Mouse (Mus musculus) gonadal fat pad, adult 2 months (tissue): Measurements from ENCODE around the gene Rpl18a. TPM values are rescaled to one million over a fixed set of nuclear protein-coding genes. Genes with fewer than 3 reads are reported as not detected.
A peak's percentile ranks its signal among the peaks of the same experiment; 100 is the strongest.

ENCODE experiments used
- DNase-seq: peaks from one replicate; pipeline ENCODE4 v3.0.0-alpha.2; 2012; ENCODE audit warnings: low read depth
- polyA plus RNA-seq: library from polyadenylated mRNA; depleted of rRNA; stranded (reverse); fragments of >200 nt; gene quantifications from 2 replicates; pipeline ENCODE4 v1.2.3, GENCODE M21; 2012; rRNA removed

Rpl18a gene
- 3,173 and 3,579 TPM in 2 replicates for polyA plus RNA-seq

GRCm38 (mm10) chr8:70897021-70897680 is at the start of gene Rpl18a:
TSS of gene Rpl18a (minus strand) at chr8:70897412.
- peak; percentile 93 for DNase-seq

- DNase-seq, result no peak
Measured at GRCm38 (mm10) chr8:70943187-70943586, 46.0 kb upstream of the Rpl18a start.

DNA sequence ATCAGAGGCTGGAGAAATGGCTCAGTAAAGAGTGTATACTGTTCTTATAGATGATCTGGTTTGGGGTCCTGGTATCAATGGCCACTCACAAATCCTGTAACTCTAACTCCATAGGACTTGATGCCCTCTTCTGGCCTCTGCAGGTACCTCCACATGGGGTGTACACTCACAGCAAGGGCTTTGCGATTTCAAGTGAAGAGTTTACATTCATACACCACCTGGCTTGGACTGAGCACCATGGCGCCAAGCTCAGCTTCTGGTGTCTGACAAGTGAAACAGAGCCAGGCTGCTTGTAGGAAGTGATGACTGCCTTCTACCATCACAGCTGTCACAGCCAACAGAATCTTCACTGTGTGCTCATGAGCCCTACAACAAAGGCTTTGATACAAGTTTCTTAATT is 44.3 kb upstream of the Rpl18a start:
- no peak for DNase-seq

DNA sequence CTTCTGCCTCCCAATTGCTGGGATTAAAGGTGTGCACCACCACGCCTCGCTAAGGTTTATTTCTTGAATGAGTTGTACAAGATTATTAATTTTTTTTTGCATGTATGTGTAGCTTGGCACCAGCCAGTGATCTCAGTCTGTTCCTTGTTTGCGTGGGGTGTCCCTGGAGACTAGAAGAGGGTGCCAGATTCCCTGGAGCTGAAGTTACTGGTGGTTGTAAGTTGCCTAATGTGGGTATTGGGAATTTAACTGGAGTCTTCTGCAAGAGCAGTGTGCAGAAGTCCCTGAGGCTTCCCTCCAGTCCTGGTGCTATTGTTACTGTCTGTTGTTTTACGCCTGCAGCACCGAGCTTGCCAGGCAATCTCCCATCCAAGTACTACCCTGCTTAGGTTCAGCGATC is 40.0 kb upstream of the Rpl18a start:
- DNase-seq, result peak; percentile 46

DNA sequence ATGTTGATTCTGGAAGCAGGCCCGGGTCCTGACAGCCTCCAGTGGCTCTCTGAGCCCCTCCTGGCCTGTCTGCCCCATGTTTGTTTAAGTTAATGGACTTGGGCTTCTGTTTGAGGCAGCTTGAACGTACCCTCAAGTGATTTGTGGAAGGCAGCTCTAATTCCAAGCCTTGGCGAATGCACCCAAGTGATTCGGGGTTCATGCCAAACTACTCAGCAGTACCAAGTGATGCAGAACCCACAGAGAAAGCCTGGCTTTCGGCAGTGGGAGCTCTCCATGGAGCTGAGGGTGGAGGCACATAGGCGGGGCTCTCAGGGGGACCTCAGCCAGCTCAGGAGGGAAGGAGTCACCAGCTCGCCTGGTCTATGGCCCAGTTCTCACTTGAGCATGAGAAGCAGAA is 37.6 kb upstream of the Rpl18a start:
- no peak for DNase-seq

DNA sequence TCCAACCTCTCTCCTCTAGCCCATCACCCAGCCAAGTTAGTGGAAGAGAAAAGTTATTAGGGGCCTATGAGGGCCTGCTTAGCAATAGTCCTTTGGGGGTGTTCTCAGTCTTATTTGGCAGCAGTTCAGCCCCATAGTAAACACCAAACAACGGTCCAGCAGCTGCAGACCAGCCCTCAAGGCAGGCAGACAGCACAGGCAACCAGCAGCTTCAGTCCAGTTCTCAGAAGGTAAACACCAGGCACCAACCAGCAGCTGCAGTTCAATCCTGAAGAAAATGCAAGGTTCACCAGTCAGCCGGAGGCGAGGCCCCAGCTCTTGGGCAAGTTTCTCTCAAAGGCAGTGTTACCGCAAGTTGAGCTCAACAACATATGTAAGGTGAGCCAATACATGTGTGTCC is 35.8 kb upstream of the Rpl18a start:
- DNase-seq, result no peak

GRCm38 (mm10) chr8:70931731-70932130 is 34.5 kb upstream of the Rpl18a start:
- DNase-seq, result no peak

GRCm38 (mm10) chr8:70928778-70929322 is 31.6 kb upstream of the Rpl18a start:
- DNase-seq, result no peak

DNA sequence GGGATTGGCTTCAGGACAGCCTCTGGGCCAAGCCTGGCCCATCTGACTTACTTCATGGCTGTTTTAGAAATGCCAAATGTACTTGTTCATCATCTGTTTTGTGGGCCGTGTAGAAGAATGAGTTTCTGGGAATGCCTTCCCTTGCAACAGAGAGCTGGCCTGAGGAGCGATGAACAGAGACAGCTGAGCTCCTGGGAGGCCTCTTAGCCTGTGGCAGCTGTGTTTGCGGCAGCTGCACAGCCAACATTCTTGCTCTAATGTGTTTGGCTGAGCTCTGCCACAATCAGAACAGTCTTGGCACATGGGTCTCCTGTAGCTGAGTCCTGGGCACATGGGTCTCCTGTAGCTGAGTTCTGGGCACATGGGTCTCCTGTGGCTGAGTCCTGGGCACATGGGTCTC is 30.9 kb upstream of the Rpl18a start:
- DNase-seq, result no peak

DNA sequence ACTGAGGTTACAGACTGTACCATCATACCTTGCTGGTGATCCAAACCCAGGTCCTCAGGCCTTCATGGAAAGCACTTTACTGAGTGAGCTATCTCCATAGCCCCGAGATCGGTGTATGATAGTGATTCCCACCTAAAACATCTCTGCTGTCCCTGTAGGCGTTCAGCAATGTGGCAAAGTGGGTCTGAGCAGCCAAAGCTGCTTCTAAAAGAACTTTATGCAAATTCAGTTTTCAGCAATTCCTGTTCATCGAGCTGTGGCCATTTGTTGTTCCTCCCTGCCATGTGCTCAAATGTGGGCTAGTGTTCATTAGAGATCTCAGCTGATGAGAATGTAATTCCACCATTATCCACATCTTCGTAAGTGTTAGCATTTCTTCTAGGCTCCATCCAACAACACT is 29.2 kb upstream of the Rpl18a start:
- DNase-seq, result no peak

DNA sequence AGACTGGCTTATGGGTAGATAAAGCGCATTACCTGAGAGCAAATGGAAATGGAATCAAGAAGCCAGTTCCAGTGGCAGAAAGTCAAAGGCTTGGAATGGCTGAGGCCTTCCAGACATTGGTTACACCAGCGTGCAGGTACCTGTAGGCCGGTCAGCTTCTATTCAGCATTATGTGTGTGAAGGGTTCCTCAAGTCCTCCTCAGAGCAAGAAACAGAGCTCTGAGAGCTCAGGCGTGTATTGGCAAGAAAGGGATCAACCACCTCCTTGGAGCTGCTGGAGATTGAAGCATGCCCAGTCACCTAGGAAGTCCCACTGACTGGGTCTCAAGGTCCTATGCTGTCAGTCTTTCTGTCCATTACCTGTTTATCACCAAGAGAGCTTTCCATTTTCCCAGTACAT is 28.5 kb upstream of the Rpl18a start:
- DNase-seq, result no peak

DNA sequence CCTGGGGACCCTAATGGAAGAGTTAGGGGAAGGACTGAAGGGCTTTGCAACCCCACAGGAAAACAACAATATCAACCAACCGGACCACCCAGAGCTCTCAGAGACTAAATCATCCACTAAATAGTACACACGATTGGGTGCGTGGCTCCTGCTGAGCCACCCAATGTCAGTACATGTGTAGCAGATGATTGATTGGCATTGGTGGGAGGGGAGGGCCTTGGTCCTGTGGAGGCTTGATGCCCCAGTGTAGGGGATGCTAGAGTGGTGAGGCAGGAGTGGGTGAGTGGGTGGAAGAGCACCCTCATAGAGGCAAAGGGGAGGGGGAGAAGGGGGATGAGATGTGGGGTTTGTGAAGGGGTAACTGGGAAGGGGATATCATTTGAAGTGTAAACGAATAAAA is 26.9 kb upstream of the Rpl18a start:
- DNase-seq, result no peak

DNA sequence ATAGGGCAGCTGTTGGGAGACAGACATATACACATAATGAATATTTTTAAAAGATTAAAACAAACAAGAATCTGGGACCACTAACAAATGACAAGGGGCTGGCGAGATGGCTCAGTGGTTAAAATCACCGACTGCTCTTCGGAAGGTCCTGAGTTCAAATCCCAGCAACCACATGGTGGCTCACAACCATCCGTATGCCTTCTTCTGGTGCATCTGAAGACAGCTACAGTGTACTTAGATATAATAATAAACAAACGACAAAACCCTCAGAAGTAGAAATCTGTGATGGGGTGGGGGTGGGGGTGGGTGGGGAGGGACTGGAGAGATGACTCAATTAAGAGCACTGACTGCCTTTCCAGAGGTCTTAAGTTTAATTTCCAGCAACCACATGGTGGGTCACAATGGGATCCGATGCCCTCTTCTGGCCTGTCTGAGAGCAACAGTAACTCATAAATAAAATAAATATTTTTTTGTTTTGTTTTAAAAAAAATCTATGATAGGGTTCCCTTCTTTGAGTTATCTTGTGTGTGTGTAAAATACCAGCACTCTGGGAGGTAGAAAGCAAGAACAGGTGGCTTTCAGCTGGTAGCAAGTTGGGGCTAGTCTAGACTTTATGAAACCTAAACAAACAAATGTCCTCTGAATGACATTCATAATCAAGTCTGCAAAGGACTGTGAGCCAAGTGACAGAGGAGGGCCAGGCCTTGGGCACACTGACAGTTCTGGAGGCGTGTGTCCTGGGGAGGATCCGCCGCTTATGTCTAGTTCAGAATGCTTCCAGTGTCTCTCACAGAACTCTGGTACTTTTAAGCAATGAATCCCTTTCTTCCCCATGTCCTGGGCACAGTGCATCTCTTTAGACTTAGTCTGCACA is 23.1 kb upstream of the Rpl18a start:
- no peak for DNase-seq

DNA sequence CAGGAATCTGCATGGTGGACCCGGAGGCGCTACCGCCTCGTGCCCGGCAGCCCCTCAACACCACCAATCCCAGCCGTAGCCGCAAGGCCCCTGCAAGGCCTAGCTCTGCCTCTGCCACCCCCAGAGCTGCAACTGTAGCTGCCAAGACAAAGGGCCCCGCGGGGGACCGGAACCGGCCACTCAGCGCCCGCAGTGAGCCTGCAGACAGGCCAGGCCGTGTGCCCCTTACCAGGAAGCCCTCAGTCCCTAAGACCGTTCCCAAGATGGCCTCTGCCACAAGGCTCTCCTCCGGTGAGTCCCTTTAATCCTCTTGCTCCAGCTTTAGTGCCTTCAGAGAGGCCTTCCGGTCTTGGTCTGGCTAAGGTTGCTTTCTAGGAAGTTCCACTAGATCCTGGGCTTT is 17.5 kb upstream of the Rpl18a start:
- DNase-seq, result no peak

DNA sequence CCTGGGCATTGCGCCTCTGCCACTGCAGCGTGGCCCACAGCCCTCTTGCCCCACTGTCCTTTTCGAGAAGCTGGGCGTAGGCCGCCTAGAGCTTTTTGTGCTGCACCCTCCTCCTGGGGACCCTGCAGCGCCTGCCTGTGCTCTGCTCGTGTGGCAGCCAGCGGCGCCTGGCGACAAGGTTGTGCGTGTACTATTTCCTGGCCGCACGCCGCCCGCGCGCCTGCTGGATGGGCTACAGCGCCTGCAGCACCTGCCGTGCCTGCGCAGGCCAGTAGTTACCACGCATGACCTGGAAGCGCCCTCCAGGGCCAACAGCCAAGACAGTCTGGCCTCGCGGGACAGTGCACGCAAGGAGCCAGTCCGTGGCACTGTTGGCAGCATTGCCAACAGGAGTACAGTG is 16.3 kb upstream of the Rpl18a start:
- DNase-seq, result no peak

- no peak for DNase-seq
Measured at GRCm38 (mm10) chr8:70912955-70913354, 15.7 kb upstream of the Rpl18a start.

- no peak for DNase-seq
Measured at GRCm38 (mm10) chr8:70911596-70911995, 14.4 kb upstream of the Rpl18a start.

DNA sequence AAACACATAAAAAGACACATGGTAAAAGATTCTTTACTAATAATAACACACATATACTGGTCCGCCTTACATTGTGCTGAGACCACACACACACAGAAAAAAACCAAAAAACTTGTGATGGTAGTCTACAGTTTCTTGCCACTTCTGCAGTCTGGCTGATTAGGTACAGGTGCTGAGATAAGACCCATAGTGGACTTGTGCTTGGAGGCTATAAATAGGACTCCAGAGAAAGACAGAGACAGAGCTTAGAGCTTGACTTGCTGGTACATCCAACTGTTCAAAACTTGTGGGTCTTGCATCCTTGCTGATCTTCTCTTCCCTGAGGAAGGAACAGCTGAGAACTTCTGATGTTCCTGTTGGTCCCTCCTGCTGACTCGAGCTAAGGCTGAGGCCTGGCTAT is 10.3 kb upstream of the Rpl18a start:
- no peak for DNase-seq

DNA sequence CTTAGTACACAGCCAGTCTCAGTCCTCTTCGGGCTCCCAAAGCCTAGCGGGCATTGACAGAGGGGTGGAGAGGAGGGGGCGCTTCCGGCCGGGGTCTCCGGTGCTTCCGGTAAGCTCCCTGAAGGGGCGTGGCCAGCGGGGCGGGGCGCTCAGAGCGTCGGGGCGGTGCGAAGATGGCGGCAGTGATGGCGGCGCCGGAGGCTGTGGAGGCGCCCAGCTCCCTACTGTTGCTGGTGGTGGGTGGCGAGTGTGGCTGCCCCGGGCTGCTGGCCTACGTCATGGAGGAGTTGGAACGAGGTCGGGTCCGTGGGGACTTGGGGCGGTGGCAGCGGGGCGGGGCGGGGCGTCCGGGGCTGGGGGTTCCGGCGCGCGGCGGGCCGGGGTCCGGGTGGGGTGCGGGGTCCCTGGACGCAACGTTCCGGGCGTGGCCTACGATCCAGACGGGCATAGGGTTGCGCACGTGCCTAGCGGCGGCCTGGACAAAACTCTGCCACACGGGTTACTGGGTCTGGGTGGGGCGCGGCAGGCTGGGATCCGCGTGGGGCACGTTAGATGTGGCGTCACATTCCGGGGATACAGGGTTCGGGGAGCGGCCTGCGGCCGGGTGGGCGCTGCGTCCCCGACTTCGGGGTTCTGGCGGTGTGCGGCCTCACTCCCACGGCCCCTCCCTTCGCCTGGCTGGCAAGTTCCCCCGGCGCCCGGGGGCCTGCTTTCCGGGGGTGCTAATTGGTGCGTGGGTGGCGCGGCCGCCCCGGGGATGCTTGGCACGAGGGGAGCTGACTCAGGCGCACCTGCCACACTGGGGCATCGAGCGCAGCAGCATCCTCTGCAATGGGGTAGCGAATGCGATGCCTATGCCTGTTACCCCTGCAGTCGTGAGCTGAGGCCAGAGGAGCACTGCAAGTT is 8.9 kb upstream of the Rpl18a start, which contains the start of gene Map1s:
Gene Map1s, plus strand, starts transcription at position 102 of the 906 bp plus-strand sequence.
- no peak for DNase-seq

GRCm38 (mm10) chr8:70905463-70905830 is 8.2 kb upstream of the Rpl18a start:
- no peak for DNase-seq

DNA sequence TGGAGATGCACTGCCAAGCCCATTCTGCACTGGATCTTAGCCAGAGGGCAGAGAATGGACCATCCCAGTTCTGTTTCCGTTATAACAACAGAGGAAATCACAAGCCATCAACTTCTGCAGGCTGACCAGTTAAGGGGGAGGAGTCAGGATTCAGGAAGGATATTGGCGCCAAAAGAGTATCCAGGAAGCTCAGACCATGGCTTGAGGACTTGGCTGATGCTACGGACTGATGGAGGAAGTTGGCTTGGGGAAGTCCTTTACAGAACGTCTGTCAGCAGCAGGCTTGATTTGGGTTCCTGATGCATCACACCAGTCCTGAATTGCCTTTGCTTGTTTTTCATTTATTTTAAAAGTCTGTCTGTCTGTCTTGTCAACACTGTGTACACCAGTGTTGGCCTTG is 7.3 kb upstream of the Rpl18a start:
- no peak for DNase-seq

GRCm38 (mm10) chr8:70903582-70903981 is 6.4 kb upstream of the Rpl18a start:
- no peak for DNase-seq
